Mouse (Mus musculus): ENCODE measurements around the gene Vamp9.

GRCm38 (mm10) chr5:99863656-99864380 lies 42.2 kb upstream of the Vamp9 start:
- TF ChIP-seq CTCF (IDR thresholded peaks at IDR 0.05; ENCODE audit: low read depth, low read length) (no peak), GATA2 (IDR thresholded peaks at IDR 0.05; ENCODE audit: borderline replicate concordance, low read depth, low read length) (no peak), GATA1 (IDR thresholded peaks at IDR 0.05; ENCODE audit: borderline replicate concordance, low read length) (no peak)
